Mouse (Mus musculus): Measurements from ENCODE around the gene Nsg2.

Gene Nsg2

DNA sequence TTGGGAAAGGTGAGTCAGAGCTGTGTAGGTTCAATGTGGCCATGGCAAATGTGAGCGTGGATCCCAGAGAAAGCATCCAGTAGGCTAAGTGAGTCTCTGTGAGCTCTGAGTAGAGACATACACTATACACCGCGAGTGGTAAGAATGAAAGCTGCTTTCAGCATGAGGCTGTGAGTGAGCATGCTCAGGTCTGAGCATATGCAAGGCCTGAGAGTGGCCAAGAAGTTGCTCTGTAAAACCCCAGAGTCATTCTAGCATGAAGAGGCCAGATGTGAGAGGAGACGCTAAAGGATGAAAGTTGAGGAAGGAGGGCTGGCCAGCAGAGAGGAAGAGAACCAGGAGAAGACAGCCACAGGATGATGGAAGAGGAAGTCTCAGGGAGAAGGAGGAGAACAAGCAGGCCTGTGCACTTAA is 12.8 kb downstream of the Nsg2 start:
- DNase-seq = no peak

DNA sequence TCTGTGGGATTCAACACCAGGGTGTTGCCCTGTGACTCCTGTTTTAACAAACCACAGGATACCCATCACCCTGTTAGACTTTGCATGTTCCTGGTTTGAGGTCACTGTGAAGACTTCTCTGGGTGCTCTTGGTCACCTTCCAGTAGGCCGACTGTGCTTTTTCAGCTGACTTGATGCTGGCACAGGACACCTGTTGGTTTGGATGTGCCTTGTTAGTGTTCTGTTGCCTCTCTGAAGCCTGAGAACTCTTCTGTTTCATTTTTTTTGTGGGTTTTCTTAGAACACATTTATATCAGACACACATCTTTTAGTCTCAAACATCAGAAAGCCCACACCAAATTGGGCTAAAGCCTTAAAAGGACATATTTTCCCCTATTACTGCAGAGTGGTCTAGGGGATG is 13.3 kb downstream of the Nsg2 start:
- no peak for DNase-seq

DNA sequence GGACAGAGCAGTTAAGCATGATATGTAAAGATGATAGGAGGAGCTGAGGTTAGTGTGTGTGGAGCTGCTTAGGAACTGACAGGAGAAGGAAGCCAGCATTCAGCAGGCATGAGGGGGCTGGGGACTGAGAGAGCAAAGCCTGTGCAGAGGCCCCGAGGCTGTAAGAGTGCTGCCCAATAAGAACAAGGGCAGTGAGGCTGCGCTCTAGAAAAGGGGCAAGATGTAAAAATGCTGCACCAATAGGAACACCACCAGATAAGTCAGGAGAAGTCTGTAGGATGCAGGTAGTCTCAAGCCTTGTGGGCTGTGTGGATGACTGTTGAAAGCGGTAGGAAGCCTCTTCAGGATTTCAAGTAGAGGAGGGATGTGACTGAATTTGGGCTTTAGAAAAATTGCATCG is 17.9 kb downstream of the Nsg2 start:
- no peak for DNase-seq

DNA sequence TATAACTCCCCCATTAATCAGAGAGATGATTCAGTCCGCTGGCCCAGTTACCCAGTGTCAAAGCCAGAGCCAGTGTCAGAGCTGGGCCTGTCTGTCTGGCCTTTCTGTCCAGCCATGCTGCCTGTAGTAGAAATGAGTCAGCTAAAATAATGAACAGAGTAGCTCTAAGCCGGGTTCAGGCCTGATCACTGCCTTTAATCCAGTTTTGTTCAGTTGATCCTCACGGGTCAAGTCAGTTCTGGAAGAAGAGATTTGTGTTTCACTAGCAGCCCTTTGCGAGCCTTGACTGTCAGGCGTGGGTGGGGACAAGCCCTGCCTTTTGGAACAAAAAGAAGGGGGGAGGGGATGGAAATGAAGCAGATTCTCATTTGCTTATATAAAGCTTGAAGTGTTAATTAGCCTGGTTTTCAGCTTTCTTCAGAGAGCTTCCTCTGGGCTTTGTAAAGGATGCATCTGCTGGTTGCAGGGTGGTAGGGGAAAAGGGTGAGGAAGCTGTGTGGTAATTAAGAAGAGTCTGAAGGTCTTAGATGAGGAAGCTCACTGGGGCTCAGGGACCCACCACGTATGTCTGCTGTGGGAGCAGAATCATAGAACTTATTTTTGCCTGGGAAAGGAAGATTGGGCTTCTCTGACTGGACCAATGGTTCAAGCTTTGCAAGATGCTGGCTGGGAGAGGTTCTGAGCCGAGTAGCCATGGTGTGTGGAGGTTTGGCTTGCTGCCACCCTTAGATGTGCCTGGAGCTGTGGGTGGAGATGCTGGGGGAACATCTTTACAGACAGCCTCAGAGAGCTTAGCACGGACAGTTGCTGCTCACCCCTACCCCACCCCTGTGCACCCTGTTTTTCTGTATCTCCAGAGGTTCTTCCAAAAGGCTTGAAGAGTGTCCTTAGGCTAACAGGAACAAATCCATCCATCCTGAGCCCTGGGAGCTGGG is 20.0 kb downstream of the Nsg2 start:
- no peak for DNase-seq

DNA sequence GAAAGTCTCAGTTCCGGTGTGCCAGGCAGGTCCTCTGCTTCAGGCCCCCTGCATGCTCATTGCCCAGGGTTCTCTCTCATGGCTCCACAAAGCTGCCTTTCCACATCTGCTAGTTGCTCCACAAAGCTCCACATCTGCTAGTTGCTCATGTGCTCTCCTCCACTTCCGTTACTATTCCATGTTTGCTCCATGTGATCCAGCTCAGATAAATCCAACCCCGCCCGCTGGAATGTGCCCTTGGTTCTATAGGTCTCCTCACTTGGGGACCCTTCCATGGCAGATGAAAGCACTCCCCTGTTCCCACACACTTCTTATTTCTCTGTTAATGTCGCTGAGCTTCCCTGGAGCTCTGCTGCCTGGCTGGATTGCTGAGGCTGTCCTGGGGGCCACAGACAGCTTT is 26.4 kb downstream of the Nsg2 start:
- DNase-seq = no peak

DNA sequence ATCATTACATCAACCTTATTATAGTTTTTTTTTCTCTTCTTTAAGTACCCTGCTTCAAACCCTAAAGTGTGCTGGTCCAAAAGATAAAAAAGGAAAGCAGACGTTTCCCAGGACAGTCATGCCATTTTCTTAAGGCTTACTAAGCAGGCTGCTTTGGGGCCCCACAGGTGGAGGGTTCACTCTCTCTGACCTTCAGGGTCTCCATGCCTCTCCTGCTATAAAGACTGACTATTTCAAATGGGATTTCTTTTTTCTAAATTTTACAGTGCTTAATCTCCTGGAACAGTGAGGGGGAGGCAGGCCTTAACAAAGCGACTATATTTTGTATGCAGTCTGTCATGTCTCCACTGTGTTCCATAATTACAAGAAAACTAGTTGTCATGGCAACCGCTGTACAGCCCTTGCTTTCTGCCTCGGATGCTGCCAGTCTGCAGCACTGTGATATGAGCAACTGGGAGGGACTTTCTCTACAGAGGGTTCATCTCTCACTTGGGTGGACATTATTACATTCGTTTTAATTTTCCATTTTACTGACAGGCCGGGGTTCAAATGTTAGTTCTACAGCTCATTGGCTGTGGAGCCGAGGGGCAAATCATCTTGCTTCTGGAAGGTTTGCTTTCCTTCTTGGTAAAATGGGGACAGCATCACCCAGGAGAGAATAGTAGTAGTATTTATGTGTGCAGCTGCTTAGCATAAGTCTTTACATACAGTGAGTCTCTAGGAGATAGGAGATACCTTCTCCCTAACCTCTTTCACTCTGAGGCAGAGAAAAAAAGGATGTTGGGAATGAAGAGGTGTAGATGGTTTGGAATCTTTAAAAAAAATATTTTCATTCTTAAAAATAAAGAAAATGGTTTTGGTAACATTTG is 27.4 kb downstream of the Nsg2 start:
- no peak for DNase-seq

DNA sequence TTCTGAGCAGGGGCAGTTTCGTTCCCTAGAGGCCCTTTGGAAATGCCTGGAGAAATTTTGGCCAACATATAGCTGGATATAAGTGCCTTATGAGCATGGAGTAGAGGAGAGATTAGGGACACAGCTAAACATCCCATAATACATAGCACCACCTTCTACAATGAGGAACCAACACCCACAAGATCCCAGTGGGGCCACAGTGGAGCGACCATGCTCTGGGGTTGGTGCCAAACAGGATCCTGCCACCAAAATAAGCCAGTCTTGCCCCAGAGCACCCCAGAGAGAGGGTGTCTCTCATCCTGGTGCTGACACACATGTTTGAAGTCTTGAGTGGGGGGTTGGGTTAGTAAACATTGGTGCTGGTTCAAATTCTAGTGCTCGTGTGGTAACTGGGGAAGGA is 28.3 kb downstream of the Nsg2 start:
- no peak for DNase-seq

DNA sequence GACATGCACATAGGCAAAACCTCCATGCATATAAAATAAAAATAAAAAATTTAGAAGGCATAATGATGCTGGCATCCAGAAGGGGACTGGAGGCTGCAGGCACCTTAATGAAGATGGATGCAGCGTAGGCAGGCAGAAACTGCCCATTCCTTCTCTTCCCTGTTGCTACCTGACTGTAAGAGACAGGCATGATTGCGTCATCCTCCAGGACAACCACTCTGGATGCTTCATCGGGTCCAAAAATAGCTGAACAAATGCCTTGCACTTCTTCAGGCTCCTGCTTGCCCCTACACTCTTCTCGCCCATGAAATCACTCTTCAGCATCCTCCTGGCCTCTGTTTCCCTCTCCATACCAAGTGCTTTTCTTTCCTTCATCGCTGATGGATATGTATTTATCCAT is 29.1 kb downstream of the Nsg2 start:
- no peak for DNase-seq

DNA sequence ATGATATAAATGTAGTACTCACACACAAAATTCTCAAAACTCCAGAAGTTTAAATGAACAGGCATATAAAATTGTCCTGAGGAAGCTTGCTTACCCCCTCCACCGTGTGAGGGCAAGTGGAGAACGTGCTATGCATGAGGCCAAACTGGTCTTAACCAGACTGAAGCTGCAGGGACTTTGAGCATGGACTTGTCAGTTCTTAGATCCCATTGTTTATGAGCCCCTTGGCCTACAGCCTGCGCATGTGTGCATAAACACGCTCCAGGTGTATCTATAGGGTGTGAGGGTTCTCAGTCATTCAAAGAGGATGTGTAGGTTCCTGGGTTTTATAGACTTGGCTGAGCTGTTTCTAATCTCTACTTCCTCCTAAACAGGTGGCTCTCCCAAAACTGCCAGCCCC is 31.1 kb downstream of the Nsg2 start:
- DNase-seq = no peak

DNA sequence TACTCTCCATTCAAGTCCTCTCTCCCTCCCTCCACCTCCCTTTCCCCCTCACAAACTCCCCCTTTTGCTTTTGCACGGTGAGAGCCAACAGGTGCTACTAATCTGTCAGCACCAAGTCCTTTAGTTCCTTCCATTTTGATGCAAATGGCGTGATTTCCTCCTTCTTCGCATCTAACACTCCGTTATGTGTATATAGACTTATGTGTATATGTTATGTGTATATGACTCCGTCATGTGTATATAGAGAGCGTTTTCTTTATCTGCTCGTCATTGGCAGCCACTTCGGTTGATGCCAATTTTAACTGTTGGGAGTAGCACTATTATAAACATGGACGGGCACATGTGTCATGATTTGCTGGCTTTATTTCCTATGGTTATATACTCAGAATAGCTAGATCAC is 31.8 kb downstream of the Nsg2 start:
- DNase-seq = no peak

DNA sequence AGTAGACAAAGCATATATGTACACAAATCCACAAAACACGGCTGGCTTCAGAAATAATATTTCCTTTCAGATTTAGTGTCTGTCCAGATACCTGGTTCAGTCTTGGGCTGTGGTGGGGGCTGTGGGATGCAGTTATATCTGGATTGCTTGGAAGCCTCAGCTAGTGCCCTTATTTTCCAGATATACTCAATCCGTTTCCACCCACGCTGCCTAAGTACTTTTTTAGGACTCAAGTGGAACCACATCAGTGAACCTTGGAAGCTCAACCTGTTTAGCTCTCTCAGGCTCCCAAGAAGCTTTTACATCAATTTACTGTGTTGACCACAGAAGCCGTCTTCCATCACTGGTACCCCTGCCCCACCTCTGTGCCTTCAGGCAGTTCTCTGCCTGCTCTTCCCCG is 35.6 kb downstream of the Nsg2 start:
- no peak for DNase-seq

DNA sequence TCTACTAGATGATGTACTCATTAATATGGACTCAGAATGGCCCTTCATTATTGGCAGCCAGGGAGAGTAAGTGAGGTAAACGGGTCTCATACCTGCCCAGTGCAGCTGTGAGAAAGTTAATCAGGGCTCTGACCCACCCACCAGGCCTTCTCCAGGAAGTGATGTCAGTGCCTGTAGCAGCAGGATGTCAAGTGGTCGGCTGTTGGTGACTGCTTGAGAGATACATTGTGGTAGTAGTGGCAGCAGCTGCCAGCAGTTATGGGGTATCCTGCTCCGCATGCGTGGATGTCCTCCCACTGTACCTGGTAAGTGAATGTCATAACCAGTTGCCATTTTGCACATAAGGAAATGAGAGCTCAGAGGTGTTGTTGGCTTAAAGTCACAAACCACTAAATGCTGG is 39.4 kb downstream of the Nsg2 start:
- no peak for DNase-seq

DNA sequence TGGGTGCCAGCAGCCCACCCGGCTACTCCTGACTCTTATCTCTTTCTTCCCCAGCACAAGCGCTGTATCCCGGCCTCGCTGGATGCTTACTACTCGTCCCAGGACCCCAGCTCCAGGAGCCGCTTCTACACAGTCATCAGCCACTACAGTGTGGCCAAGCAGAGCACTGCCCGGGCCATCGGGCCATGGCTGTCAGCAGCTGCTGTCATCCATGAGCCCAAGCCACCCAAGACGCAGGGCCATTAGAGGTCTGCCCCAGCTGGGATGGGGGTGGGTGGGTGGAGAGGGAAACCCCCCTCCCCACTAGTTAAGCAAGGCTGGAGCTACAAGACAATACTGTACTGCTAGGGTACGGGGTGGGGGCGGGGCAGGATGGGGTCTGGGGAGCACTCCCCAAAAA is 57.1 kb downstream of the Nsg2 start:
- no peak for DNase-seq

DNA sequence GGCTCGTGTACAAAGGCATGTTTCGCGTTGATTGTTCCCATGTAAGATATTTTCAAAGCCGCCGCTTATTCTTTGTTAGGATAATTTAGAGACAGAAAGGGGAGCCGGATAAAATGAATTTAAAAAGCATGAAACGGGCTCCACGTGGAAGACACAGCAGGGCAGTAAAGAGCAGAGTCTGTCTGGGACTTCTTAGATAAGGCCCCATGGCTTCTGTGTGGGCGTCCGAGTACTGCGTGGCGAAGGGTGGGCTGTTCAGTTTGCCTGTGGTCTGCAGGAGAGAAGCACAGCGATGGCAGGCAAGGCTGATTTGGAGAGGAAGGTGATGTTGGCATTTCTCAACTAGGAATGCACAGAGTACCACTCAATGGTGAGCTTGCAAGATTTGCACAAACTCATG is 57.6 kb downstream of the Nsg2 start:
- no peak for DNase-seq

DNA sequence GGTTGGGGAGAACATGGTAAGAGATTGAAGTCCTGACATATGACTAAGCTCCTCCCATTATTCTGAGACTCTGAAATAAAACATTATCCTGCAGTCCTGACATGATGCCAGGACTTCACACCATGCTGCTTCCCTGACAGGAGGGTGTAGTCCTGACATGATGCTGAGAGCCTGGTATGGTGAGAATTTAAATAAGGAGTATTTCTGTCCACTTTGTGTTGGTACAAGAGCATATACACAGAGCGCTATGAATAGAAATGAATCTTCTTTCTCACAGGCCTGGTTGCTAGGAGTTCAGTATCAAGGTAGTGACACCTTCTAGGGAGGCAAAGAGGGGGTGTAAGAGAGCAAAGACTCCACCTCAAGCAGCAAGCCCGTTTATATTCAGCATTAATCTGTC is 60.8 kb downstream of the Nsg2 start:
- DNase-seq = no peak

DNA sequence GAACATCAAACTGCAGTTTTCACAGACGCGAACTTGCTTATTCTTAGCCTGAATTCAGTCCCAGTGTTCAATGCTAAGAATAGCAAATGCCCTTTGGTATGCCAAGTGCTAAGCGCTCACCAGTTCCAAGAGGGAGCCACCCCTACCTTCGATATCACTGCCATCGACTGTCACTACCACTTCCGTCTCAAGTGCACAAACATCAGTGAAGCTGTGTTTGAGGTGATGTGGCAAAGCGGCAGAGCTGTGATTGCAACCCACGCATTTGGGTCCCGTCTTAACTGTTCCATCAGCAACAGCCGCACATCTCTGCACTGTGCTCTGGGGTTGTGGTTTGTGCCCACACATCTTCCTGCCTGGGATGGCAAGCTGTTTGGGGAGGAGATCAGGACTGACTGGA is 61.6 kb downstream of the Nsg2 start:
- DNase-seq = no peak

DNA sequence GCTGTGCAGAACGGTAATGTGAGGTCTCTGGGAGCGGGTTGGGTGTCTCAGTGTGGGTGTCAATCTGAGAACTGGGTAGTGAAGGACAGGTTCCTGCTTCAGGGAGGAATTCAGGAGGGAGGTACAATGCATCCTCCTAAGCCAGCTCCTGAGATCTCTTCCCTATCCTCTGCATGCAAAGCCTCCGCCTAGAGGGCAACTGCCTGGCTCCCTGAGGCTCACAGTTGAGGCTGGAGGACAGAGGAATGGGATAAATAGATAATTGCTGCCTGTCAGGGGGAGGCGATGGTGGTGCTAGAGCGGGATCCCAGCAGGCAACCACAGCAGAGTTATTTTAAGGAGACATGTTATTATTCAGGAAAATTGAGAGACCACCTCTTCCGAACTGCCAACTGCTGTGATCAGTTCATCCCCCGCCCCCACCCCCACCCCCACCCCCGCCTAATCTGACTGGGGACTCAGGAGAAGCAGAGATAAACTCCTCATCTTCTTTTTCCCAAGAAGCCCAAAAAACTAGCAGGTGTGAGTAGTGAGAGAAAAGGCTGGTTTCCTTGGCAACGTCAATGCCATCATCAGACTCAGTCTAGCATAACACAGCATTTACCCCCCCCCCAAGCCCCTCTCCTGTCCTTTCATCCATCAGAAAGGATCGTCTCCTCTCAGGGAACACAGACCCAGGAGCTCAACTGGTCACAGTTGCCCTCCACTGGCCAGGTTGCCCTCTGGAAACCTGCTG is 63.7 kb downstream of the Nsg2 start:
- no peak for DNase-seq

DNA sequence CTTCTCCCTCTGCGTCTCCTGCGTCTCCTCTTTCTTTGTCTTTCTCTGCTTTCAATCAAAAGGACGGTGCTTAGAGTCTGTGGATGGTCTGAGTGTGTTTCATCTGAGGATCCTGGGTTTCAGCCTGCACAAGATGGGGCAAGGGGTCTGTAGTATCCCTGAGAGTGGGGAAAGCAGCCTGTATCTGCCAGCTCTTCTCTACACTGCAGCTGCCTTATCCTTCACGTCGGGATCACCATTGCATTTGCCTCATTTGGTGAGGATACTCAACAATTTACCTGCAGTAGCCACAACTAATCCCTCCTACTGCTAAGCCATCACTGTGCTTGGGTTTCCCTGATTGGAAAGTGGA is 64.2 kb downstream of the Nsg2 start:
- DNase-seq = no peak

DNA sequence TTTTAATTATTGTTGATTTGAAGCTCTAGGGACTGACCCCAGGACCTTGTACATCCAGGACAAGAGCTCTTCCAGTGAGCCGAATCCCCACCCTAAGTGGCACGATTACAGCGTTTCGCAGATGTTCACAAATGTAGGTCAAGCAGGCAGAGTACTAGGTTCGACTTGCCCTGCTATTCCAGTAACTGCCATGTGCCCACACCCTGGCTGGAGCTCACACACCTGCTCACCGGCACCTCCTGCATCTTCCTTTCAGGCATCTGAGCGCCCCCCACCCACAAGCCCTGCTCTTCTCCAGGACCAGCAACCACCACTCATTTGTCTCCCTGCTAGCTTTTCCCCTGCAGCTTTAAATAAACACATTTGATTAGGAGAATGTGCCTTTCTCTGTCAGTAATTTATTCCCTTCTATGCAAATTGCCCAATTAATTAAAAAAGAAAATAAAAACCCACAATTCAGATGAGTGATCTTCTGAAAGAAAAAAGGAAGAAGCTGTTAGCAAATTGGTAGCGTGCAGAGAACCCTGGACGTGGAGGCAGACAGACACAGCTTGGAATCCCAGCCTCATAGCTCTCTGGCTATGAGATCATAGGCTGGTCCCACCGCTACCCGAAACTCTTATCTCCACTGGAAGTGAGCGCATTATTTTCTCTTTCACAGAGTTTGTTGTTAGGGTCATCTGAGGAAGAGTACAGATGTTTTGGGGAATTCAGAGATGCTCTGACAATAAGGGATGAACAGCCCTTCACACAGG is 68.7 kb downstream of the Nsg2 start:
- DNase-seq = no peak

DNA sequence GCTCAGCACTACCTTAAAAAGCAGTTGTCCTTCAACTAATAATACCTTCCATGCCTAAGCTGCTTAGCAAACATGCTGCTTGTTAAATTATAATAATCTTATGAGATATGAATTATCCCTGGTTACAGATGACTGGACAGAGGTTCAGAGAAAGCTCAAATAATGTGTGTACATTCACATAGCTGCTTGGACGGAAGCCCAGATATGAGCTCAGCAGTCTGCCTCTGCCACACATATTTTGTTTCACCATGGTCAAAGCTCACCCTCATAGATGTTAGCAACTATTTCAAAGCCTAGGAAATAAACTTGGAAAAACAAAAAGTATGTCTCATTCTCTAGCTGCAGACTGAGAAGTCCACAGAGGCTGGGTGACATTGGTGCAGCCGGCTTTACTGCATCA is 74.9 kb downstream of the Nsg2 start:
- DNase-seq = peak; percentile 12

DNA sequence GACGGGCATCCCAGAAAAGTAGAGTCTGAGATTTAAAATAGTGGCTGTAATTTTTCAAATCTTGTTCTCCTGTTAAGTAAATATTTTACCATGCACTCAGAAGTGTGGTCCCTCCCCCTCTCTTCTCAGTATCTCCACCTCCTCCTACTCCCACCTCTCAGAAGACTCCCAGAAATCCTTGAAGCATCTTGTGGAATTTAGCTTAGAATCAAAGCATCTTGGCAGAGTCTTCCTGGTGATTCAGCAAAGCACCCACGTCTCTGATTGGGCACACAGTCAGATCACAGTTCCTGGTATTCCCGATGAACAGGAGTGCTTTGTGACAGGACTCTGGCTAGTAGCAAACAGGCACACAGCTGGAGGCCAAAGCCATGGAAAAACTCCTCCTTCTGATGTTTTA is 83.2 kb downstream of the Nsg2 start:
- no peak for DNase-seq

DNA sequence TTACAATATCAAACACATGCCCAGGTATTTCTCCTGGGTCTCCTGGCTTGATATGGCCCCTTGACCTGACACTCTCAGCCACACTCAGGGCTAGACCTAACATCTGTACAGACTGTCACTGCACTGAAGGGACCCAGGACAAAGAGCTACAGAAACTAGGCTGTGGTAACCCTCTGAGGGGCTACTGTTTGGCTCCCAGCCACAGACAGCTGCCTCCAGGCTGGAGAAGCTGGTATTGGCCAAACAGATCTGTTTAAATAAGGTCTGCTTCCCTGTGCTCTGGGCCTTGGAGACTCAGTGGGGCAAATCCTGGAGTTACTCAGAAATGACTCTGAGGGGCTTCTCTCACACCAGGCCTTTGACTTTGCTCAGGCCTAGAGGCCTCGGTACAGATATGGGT is 86.3 kb downstream of the Nsg2 start:
- no peak for DNase-seq

DNA sequence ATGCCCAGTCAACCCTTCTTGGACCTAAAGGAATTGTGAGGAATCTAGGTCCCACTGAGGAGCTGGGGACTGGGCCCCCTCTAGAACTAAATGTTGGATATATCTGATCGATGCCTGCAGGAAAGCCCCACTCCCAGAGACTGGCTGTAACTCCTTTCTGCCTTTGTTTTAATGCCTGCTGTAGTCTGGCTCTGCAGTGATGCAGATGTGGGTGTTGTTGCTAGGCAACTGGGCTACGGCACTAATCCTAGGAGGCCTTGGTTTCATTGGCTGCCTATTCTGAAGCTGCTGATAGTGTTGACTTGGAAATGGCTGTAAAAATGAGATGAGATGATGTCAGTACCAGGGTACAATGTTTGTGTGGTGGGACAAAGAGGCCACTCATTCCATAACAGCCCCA is 87.1 kb downstream of the Nsg2 start:
- DNase-seq = no peak
